Mouse (Mus musculus) liver, adult 2 months (tissue): ENCODE measurements at regions not wholly inside any gene's neighbourhood (a gene's known extent, or its start where the extent isn't known, plus 50 kb on each side); places are given as distances from the start of the nearest gene placed in this dataset.

ENCODE experiments used
- DNase-seq: peaks from one replicate; pipeline ENCODE4 v3.0.0-alpha.2; 2011; ENCODE audit warnings: low read depth, low spot score; ENCODE audit errors: extremely low read depth
- H3K27ac ChIP-seq: fragments of 200-500 bp; replicated peaks from 2 replicates; pipeline ENCODE4 v1.5.1; 2012; ENCODE audit warnings: low read depth, mild to moderate bottlenecking, control low read depth, inconsistent platforms, low read length; ENCODE audit not compliant: insufficient read depth
- H3K27me3 ChIP-seq: fragments of 200-500 bp; 2 replicates; pipeline ENCODE4 v1.6.1; 2012; ENCODE audit warnings: mild to moderate bottlenecking, moderate library complexity, low read length, inconsistent platforms; ENCODE audit not compliant: control insufficient read depth, insufficient read depth
- H3K36me3 ChIP-seq: fragments of 200-500 bp; 2 replicates; pipeline ENCODE4 v1.6.1; 2012; ENCODE audit warnings: low read length, inconsistent platforms; ENCODE audit not compliant: control insufficient read depth, insufficient read depth
- H3K4me1 ChIP-seq: fragments of 200-500 bp; 2 replicates; pipeline ENCODE4 v1.6.1; 2011; ENCODE audit warnings: low read length; ENCODE audit not compliant: control insufficient read depth, insufficient read depth
- H3K4me3 ChIP-seq: fragments of 200-500 bp; 2 replicates; pipeline ENCODE4 v1.5.1; 2011; ENCODE audit warnings: low read depth, mild to moderate bottlenecking, control low read depth, low read length, moderate library complexity; ENCODE audit not compliant: insufficient read depth
- H3K79me2 ChIP-seq: fragments of 200-500 bp; 2 replicates; pipeline ENCODE4 v1.6.1; 2012; ENCODE audit warnings: inconsistent platforms, mild to moderate bottlenecking, low read length, moderate library complexity; ENCODE audit not compliant: control insufficient read depth, insufficient read depth
- H3K9ac ChIP-seq: fragments of 200-500 bp; 2 replicates; pipeline ENCODE4 v1.6.1; 2012; ENCODE audit warnings: low read depth, mild to moderate bottlenecking, control low read depth, inconsistent platforms, low read length
- CTCF ChIP-seq: fragments of 200-500 bp; IDR thresholded peaks from 2 replicates; pipeline ENCODE4 v1.5.1; 2011; ENCODE audit warnings: low read depth, low read length, control low read depth
- POLR2A ChIP-seq: fragments of 200-500 bp; IDR thresholded peaks from 2 replicates; pipeline ENCODE4 v1.6.1; 2011; ENCODE audit warnings: low read length, control low read depth; ENCODE audit not compliant: insufficient read depth; ENCODE audit errors: extremely low read depth
- WGBS: fragments of 180-500 bp; shearing (Covaris S2); methylation state at CpG from one replicate; pipeline ENCODE4 v1.1.7; 2018; 5-methylcytosine and 5-hydroxymethylcytosine counted together

DNA sequence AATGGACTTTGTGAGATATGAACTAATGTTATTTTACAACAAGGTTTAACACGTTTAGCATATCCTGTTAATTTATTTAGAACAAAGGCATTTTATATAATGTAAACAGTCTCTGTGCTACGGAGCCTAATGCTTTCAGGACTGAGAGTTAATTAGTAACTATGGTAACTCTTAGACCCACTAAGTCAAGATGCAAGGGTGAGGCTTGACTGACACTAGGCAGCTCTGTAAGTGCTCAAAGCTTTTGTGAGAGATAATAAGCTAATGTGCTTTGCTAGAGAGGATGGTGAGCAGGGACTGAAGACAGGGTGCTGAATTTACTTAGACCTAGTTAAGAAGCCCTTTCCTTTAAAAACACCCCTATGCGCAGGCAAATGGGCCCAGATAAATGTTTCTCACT lies 253.8 kb upstream of the Nrsn1 start:
- DNase-seq = no peak
- no peaks in the 10 kb centered on the region for H3K27me3 ChIP-seq
- H3K36me3 ChIP-seq = no peaks in the 10 kb centered on the region
- no peak overlapping the region for H3K27ac ChIP-seq
- no peak overlapping the region for H3K9ac ChIP-seq
- no peaks in the 10 kb centered on the region for H3K4me1 ChIP-seq
- TF ChIP-seq CTCF = no peak
- TF ChIP-seq POLR2A = no peak
- no peaks in the 10 kb centered on the region for H3K79me2 ChIP-seq
- no peak overlapping the region for H3K4me3 ChIP-seq
- 29% methylated on average over 3 of the region's 3 CpGs for WGBS

DNA sequence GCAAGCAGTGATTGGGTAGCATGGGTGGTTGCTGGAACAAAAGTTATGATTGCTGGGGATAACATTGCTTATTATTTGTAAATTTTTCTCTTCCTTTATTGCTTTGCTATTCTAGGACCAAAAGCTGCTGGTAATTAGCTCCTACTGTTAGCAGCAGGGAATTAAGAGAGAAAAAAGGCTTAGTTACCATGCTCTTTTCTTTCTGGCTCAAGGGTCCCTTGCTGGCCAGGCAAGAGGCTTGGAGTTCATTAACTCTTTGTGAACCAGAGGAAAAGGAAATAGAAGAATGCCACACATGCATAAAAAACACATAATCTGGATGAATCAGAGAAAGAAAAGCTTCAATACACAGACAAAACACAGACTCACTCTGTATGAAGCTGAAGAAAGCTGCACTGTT lies 237.1 kb upstream of the Nrsn1 start:
- no peak overlapping the region for H3K9ac ChIP-seq
- H3K27ac ChIP-seq = no peak overlapping the region
- TF ChIP-seq POLR2A = no peak
- H3K36me3 ChIP-seq = no peaks in the 10 kb centered on the region
- no peak overlapping the region for H3K4me3 ChIP-seq
- no peaks in the 10 kb centered on the region for H3K4me1 ChIP-seq
- no peak for DNase-seq
- no peaks in the 10 kb centered on the region; the same call in 1 of the 2 replicates for H3K27me3 ChIP-seq
- no peaks in the 10 kb centered on the region for H3K79me2 ChIP-seq

DNA sequence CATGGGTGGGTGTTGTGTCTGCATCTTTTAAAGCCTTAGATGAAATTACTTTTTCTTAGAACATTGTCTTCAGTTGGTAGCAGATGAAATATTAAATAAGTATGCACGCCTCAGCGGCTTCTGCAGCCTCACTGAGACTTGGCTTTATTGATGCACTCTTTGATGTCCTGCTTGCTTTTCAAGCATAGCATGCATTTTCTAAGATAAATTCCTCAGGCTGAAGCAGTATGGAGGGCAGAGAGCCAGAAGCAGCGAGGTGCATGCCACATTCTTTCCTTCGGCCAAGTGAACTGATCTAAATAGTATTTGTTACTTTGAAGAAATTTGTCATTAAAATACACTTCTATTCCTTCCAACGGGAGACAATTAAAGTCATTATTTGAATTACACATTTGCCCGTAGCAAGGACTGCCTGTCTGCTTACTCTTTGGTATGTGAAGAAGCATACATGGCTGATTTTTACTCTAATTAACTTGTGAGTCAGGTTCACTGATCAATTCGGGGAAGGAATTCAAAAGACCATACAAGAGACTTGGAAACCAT lies 224.3 kb upstream of the Nrsn1 start:
- H3K79me2 ChIP-seq = no peaks in the 10 kb centered on the region
- no peak for TF ChIP-seq POLR2A
- TF ChIP-seq CTCF = no peak
- no peak overlapping the region for H3K27ac ChIP-seq
- no peaks in the 10 kb centered on the region for H3K4me1 ChIP-seq
- no peak overlapping the region for H3K4me3 ChIP-seq
- 76% methylated on average over 7 of the region's 7 CpGs for WGBS
- DNase-seq = no peak
- no peaks in the 10 kb centered on the region for H3K36me3 ChIP-seq
- H3K9ac ChIP-seq = no peak overlapping the region
- H3K27me3 ChIP-seq = no peaks in the 10 kb centered on the region

DNA sequence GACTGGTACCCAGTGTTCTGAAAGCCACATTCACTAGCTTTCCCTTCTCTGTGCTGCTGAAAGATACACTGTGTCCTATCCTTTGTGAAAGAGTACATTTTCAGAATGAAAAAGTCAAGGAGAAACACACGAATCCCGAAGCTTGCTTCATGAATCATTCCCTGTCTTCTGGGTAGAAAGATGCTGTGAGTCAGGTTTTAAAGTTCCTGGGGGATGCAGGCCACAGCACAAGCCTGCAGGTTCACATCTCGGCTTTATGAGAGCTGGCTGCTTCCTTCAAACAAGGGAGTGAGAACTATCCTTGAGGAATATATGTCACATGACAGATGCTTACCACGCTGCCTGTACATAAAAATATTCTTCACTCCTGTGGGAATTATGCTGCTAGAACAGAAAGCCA lies 219.7 kb upstream of the Nrsn1 start:
- no peaks in the 10 kb centered on the region for H3K79me2 ChIP-seq
- TF ChIP-seq CTCF (no peak), POLR2A (no peak)
- H3K4me1 ChIP-seq = no peaks in the 10 kb centered on the region
- H3K9ac ChIP-seq = no peak overlapping the region
- H3K27me3 ChIP-seq = no peaks in the 10 kb centered on the region
- no peak overlapping the region for H3K4me3 ChIP-seq
- no peak for DNase-seq
- H3K36me3 ChIP-seq = no peaks in the 10 kb centered on the region
- no peak overlapping the region for H3K27ac ChIP-seq
- 74% methylated on average over 4 of the region's 4 CpGs for WGBS

DNA sequence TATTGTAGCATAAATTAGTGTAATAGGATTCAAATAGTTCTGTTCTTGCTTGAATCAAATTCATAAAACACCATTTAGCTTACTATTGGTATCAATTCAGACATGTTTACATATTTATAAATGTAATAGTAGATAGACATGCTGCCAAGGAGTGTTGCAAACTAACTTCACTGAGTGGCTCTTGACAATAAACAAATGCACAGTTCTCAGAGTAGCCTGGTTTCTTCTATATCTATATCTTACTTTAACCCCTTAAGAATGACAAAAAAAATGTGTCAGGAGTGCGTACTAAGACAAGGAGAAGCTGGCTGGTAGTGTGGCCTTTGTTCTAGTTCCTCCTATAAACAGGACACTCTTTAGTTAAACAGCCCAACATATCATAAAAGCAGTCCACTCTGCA lies 213.0 kb upstream of the Nrsn1 start:
- no peak overlapping the region for H3K4me3 ChIP-seq
- no peak for TF ChIP-seq POLR2A
- TF ChIP-seq CTCF = no peak
- DNase-seq = no peak
- H3K79me2 ChIP-seq = no peaks in the 10 kb centered on the region
- H3K9ac ChIP-seq = no peak overlapping the region
- no peaks in the 10 kb centered on the region for H3K36me3 ChIP-seq
- 76% methylated on average over 1 of the region's 1 CpGs for WGBS
- H3K27me3 ChIP-seq = no peaks in the 10 kb centered on the region
- no peaks in the 10 kb centered on the region for H3K4me1 ChIP-seq
- H3K27ac ChIP-seq = no peak overlapping the region

DNA sequence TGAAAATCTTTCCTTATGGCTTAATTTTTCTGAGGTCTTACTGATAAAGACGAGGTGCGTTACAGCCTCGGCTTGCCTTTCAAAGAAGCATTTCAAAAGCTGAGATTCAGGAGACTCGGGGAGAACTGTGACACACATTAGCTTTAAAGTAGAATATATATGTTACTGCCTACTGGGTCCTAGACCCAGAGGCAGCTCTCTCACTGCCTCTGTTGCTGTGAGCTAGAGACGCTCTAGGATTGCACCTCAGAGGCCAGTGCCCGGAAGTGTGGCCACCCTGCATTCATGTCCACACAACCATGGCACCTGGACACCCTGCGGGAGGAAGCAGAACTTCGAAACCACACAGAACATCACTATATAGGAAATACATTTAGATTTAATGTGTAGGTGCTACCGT lies 181.6 kb upstream of the Nrsn1 start:
- Histone ChIP-seq H3K27ac (no peak overlapping the region), H3K36me3 (no peaks in the 10 kb centered on the region)

More for the DNA sequence above, 181.6 kb upstream of the Nrsn1 start:
- TF ChIP-seq POLR2A = no peak
- TF ChIP-seq CTCF = no peak
- no peak for DNase-seq
- H3K79me2 ChIP-seq = no peaks in the 10 kb centered on the region
- H3K4me3 ChIP-seq = no peak overlapping the region
- H3K27me3 ChIP-seq = no peaks in the 10 kb centered on the region
- H3K4me1 ChIP-seq = no peaks in the 10 kb centered on the region
- 81% methylated on average over 9 of the region's 9 CpGs for WGBS
- no peak overlapping the region for H3K9ac ChIP-seq
